Mouse (Mus musculus) intestine, embryonic 15.5 days (tissue): ENCODE results near the gene Dennd1b. TPM values are rescaled to one million over a fixed set of nuclear protein-coding genes. Genes with fewer than 3 reads are reported as not detected.

Experiments used
- ATAC-seq: fragments of 200-750 bp; cut with Nextera tagmentation; 2 replicates; pipeline ENCODE4 v1.8.0; 2017; ENCODE audit warnings: moderate TSS enrichment, moderate library complexity
- H3K27ac ChIP-seq: fragments of 300-500 bp; sonication (generic); 2 replicates; pipeline ENCODE4 v1.5.1; 2015; ENCODE audit warnings: mild to moderate bottlenecking, inconsistent platforms
- H3K27me3 ChIP-seq: fragments of 300-500 bp; sonication (generic); replicated peaks from 2 replicates; pipeline ENCODE4 v1.6.1; 2015; ENCODE audit warnings: inconsistent platforms
- H3K36me3 ChIP-seq: fragments of 300-500 bp; sonication (generic); 2 replicates; pipeline ENCODE4 v1.6.1; 2015; ENCODE audit warnings: inconsistent platforms
- H3K4me1 ChIP-seq: fragments of 300-500 bp; sonication (generic); replicated peaks from 2 replicates; pipeline ENCODE4 v1.6.1; 2015; ENCODE audit warnings: inconsistent platforms
- H3K4me2 ChIP-seq: fragments of 300-500 bp; sonication (generic); replicated peaks from 2 replicates; pipeline ENCODE4 v1.6.1; 2015; ENCODE audit warnings: mild to moderate bottlenecking, inconsistent platforms
- H3K4me3 ChIP-seq: fragments of 300-500 bp; sonication (generic); replicated peaks from 2 replicates; pipeline ENCODE4 v1.5.1; 2015; ENCODE audit warnings: inconsistent platforms
- H3K9ac ChIP-seq: fragments of 300-500 bp; sonication (generic); 2 replicates; pipeline ENCODE4 v1.6.1; 2015; ENCODE audit warnings: inconsistent platforms
- H3K9me3 ChIP-seq: fragments of 300-500 bp; sonication (generic); 2 replicates; pipeline ENCODE4 v1.6.1; 2016; ENCODE audit warnings: inconsistent platforms
- WGBS: fragments of 180-500 bp; shearing (Covaris S2); methylation state at CpG from one replicate; pipeline ENCODE4 v1.1.7; 2015; 5-methylcytosine and 5-hydroxymethylcytosine counted together
- polyA plus RNA-seq: library from polyadenylated mRNA; unstranded; fragments of >200 nt; fragmentation: Nextera tagmentation; extraction: Ambion mirVana; gene quantifications from 2 replicates; pipeline ENCODE4 v1.2.1, GENCODE M21; 2015

Gene Dennd1b
- polyA plus RNA-seq, 1 experiment from 2014 or later, result 9.0 TPM

- H3K9me3 ChIP-seq, result no peaks in the 10 kb centered on the region
- ATAC-seq, result no peak
- 74% methylated on average over 6 of the region's 6 CpGs for WGBS
Observed at GRCm38 (mm10) chr1:138939579-138940139, 23.6 kb upstream of the Dennd1b start.

GRCm38 (mm10) chr1:138940407-138940806 lies 22.8 kb upstream of the Dennd1b start:
- H3K4me1 ChIP-seq, result no peaks in the 10 kb centered on the region

More at GRCm38 (mm10) chr1:138939579-138940139, 23.6 kb upstream of the Dennd1b start:
- Histone ChIP-seq H3K9ac (no peak overlapping the region), H3K27me3 (no peaks in the 10 kb centered on the region), H3K4me1 (no peaks in the 10 kb centered on the region), H3K4me3 (no peak overlapping the region), H3K27ac (no peak overlapping the region), H3K36me3 (no peaks in the 10 kb centered on the region), H3K4me2 (no peak overlapping the region)

GRCm38 (mm10) chr1:138952173-138952572 lies 11.1 kb upstream of the Dennd1b start:
- Histone ChIP-seq H3K4me3 (no peak overlapping the region), H3K9ac (no peak overlapping the region), H3K4me1 (no peaks in the 10 kb centered on the region), H3K27me3 (no peaks in the 10 kb centered on the region), H3K9me3 (no peaks in the 10 kb centered on the region), H3K4me2 (no peak overlapping the region), H3K27ac (no peak overlapping the region), H3K36me3 (no peaks in the 10 kb centered on the region)
- no peak for ATAC-seq

More at GRCm38 (mm10) chr1:138940407-138940806, 22.8 kb upstream of the Dennd1b start:
- Histone ChIP-seq H3K9ac (no peak overlapping the region), H3K9me3 (no peaks in the 10 kb centered on the region), H3K4me2 (no peak overlapping the region), H3K4me3 (no peak overlapping the region), H3K27ac (no peak overlapping the region), H3K27me3 (no peaks in the 10 kb centered on the region), H3K36me3 (no peaks in the 10 kb centered on the region)
- no peak for ATAC-seq
- 86% methylated on average over 8 of the region's 8 CpGs for WGBS

GRCm38 (mm10) chr1:138954978-138955377 lies 8.3 kb upstream of the Dennd1b start:
- 82% methylated on average over 5 of the region's 5 CpGs for whole genome bisulfite sequencing
- H3K4me3 ChIP-seq, result no peak overlapping the region
- no peaks in the 10 kb centered on the region for H3K27me3 ChIP-seq
- no peak overlapping the region for H3K4me2 ChIP-seq
- no peaks in the 10 kb centered on the region for H3K4me1 ChIP-seq
- H3K27ac ChIP-seq, result no peak overlapping the region
- H3K9me3 ChIP-seq, result no peaks in the 10 kb centered on the region
- no peaks in the 10 kb centered on the region for H3K36me3 ChIP-seq
- no peak for ATAC-seq
- H3K9ac ChIP-seq, result no peak overlapping the region

- Histone ChIP-seq H3K4me2 (no peak overlapping the region), H3K9me3 (no peaks in the 10 kb centered on the region), H3K4me3 (no peak overlapping the region), H3K9ac (no peak overlapping the region), H3K27ac (no peak overlapping the region), H3K27me3 (no peaks in the 10 kb centered on the region), H3K36me3 (no peaks in the 10 kb centered on the region), H3K4me1 (no peaks in the 10 kb centered on the region)
- WGBS, result 91% methylated on average over 4 of the region's 4 CpGs
- ATAC-seq, result no peak
Observed at GRCm38 (mm10) chr1:138955455-138955854, 7.8 kb upstream of the Dennd1b start.

GRCm38 (mm10) chr1:138956511-138956910 lies 6.7 kb upstream of the Dennd1b start:
- Histone ChIP-seq H3K4me3 (no peak overlapping the region), H3K9me3 (no peaks in the 10 kb centered on the region), H3K27ac (no peak overlapping the region), H3K9ac (no peak overlapping the region), H3K36me3 (no peaks in the 10 kb centered on the region), H3K4me2 (no peak overlapping the region), H3K4me1 (no peaks in the 10 kb centered on the region), H3K27me3 (no peaks in the 10 kb centered on the region)
- no peak for ATAC-seq

- no peak for ATAC-seq
- H3K27me3 ChIP-seq, result no peaks in the 10 kb centered on the region
- no peak overlapping the region for H3K9ac ChIP-seq
- WGBS, result 83% methylated on average over 4 of the region's 4 CpGs
- H3K9me3 ChIP-seq, result no peaks in the 10 kb centered on the region
- H3K4me3 ChIP-seq, result no peak overlapping the region
- no peak overlapping the region for H3K27ac ChIP-seq
- no peaks in the 10 kb centered on the region for H3K4me1 ChIP-seq
- H3K36me3 ChIP-seq, result no peaks in the 10 kb centered on the region
- no peak overlapping the region for H3K4me2 ChIP-seq
Observed at GRCm38 (mm10) chr1:138957111-138957510, 6.1 kb upstream of the Dennd1b start.

GRCm38 (mm10) chr1:138958863-138959262 lies 4.4 kb upstream of the Dennd1b start:
- Histone ChIP-seq H3K4me1 (0 out of 2 replicates have a peak, but pooled peaks cover 3% of the 10 kb centered on the region), H3K36me3 (no peaks in the 10 kb centered on the region), H3K4me3 (no peak overlapping the region), H3K27me3 (no peaks in the 10 kb centered on the region), H3K4me2 (no peak overlapping the region), H3K27ac (no peak overlapping the region), H3K9me3 (no peaks in the 10 kb centered on the region), H3K9ac (no peak overlapping the region)
- no peak for ATAC-seq
- 77% methylated on average over 3 of the region's 3 CpGs for WGBS

GRCm38 (mm10) chr1:138959903-138960483 lies 3.2 kb upstream of the Dennd1b start:
- no peak overlapping the region for H3K4me2 ChIP-seq
- no peak overlapping the region for H3K4me3 ChIP-seq
- no peak overlapping the region for H3K27ac ChIP-seq
- no peak overlapping the region for H3K9ac ChIP-seq
- H3K9me3 ChIP-seq, result no peaks in the 10 kb centered on the region
- H3K36me3 ChIP-seq, result no peaks in the 10 kb centered on the region
- WGBS, result 51% methylated on average over 4 of the region's 4 CpGs
- ATAC-seq, result no peak
- H3K27me3 ChIP-seq, result no peaks in the 10 kb centered on the region
- H3K4me1 ChIP-seq, result 0 out of 2 replicates have a peak, but pooled peaks cover 3% of the 10 kb centered on the region

GRCm38 (mm10) chr1:138962266-138963101 lies 751 bp upstream of the Dennd1b start:
- H3K36me3 ChIP-seq, result no peaks in the 10 kb centered on the region
- 0 out of 2 replicates have a peak, but pooled peaks cover 3% of the 10 kb centered on the region for H3K4me1 ChIP-seq
- H3K27me3 ChIP-seq, result no peaks in the 10 kb centered on the region
- H3K27ac ChIP-seq, result no peak overlapping the region; the same call in 1 of the 2 replicates
- H3K4me3 ChIP-seq, result peak overlapping the region; percentile 84
- peak overlapping the region; percentile 95 for H3K9ac ChIP-seq
- peak overlapping the region; percentile 72 for H3K4me2 ChIP-seq
- no peaks in the 10 kb centered on the region for H3K9me3 ChIP-seq
- 42% methylated on average over 9 of the region's 9 CpGs for WGBS
- ATAC-seq, result peak; percentile 3; the same call in 1 of the 2 replicates

- peak overlapping the region; percentile 84 for H3K4me3 ChIP-seq
- no peaks in the 10 kb centered on the region for H3K9me3 ChIP-seq
- no peaks in the 10 kb centered on the region for H3K36me3 ChIP-seq
- peak overlapping the region; percentile 95 for H3K9ac ChIP-seq
- peak overlapping the region; percentile 92 for H3K27ac ChIP-seq
- H3K27me3 ChIP-seq, result no peaks in the 10 kb centered on the region
- peak; percentile 84 for ATAC-seq
- peak overlapping the region; percentile 72 for H3K4me2 ChIP-seq
- under 1% methylated on average over 44 of the region's 50 CpGs for WGBS
- H3K4me1 ChIP-seq, result 0 out of 2 replicates have a peak, but pooled peaks cover 7% of the 10 kb centered on the region
Observed at GRCm38 (mm10) chr1:138963868-138964458, 728 bp downstream of the Dennd1b start.

GRCm38 (mm10) chr1:138965069-138965468 lies 1.8 kb downstream of the Dennd1b start:
- H3K4me2 ChIP-seq, result no peak overlapping the region; the same call in 1 of the 2 replicates
- H3K4me1 ChIP-seq, result 0 out of 2 replicates have a peak, but pooled peaks cover 7% of the 10 kb centered on the region
- H3K9me3 ChIP-seq, result no peaks in the 10 kb centered on the region
- H3K36me3 ChIP-seq, result no peaks in the 10 kb centered on the region
- no peak overlapping the region for H3K4me3 ChIP-seq
- no peak overlapping the region for H3K9ac ChIP-seq
- no peak for ATAC-seq
- H3K27ac ChIP-seq, result no peak overlapping the region
- H3K27me3 ChIP-seq, result no peaks in the 10 kb centered on the region
